Mouse (Mus musculus) embryo, embryonic 11.5 days (tissue): ENCODE measurements around the gene Arhgef39.
"Not testable (repeated sequence)": the region's sequence is repeated elsewhere in the genome, so short reads cannot be mapped to it uniquely, and the experiment has no call there.

Experiments
- DNase-seq: peaks from one replicate; pipeline ENCODE4 v3.0.0-alpha.2; 2012; ENCODE audit warnings: low read depth, low spot score

Gene Arhgef39

GRCm38 (mm10) chr4:43507938-43508665 lies 8.6 kb upstream of the Arhgef39 start:
- DNase-seq: no peak

- DNase-seq: no peak
Measured at GRCm38 (mm10) chr4:43506536-43507185, 7.2 kb upstream of the Arhgef39 start, which contains the start of gene Car9. Car9 (plus strand) TSS chr4:43506966.

GRCm38 (mm10) chr4:43506074-43506473 lies 6.6 kb upstream of the Arhgef39 start:
- no peak for DNase-seq

GRCm38 (mm10) chr4:43504269-43504668 lies 4.8 kb upstream of the Arhgef39 start:
- no peak for DNase-seq

- no peak for DNase-seq
Measured at GRCm38 (mm10) chr4:43503506-43503905, 4.0 kb upstream of the Arhgef39 start.

- no peak for DNase-seq
Measured at GRCm38 (mm10) chr4:43503041-43503440, 3.5 kb upstream of the Arhgef39 start.

GRCm38 (mm10) chr4:43498983-43499382 lies 512 bp downstream of the Arhgef39 start:
- DNase-seq: no peak

GRCm38 (mm10) chr4:43497946-43498345 lies 1.5 kb downstream of the Arhgef39 start:
- no peak for DNase-seq

GRCm38 (mm10) chr4:43497405-43497804 lies 2.1 kb downstream of the Arhgef39 start:
- no peak for DNase-seq

- no peak for DNase-seq
Measured at GRCm38 (mm10) chr4:43496587-43496986, 2.9 kb downstream of the Arhgef39 start.

GRCm38 (mm10) chr4:43493846-43494240 lies 5.7 kb downstream of the Arhgef39 start:
- DNase-seq: no peak

- DNase-seq: peak; percentile 94
Measured at GRCm38 (mm10) chr4:43493186-43493845, 6.2 kb downstream of the Arhgef39 start.

- DNase-seq: peak; percentile 90
Measured at GRCm38 (mm10) chr4:43492821-43493185, 6.7 kb downstream of the Arhgef39 start, which contains the start of gene Ccdc107. Ccdc107 (plus strand) TSS chr4:43492900.

GRCm38 (mm10) chr4:43492101-43492820 lies 7.2 kb downstream of the Arhgef39 start:
- no peak for DNase-seq

GRCm38 (mm10) chr4:43490801-43491200 lies 8.7 kb downstream of the Arhgef39 start:
- no peak for DNase-seq

- DNase-seq: no peak
Measured at GRCm38 (mm10) chr4:43489611-43490010, 9.9 kb downstream of the Arhgef39 start.

- not testable (repeated sequence) for DNase-seq
Measured at GRCm38 (mm10) chr4:43485666-43486065, 13.8 kb downstream of the Arhgef39 start.

- DNase-seq: no peak
Measured at GRCm38 (mm10) chr4:43483535-43484091, 15.9 kb downstream of the Arhgef39 start, which contains the start of gene Sit1. Sit1 (minus strand) TSS chr4:43483734.

- no peak for DNase-seq
Measured at GRCm38 (mm10) chr4:43482591-43482990, 16.9 kb downstream of the Arhgef39 start.

GRCm38 (mm10) chr4:43481894-43482456 lies 17.5 kb downstream of the Arhgef39 start:
- DNase-seq: no peak

- DNase-seq: no peak
Measured at GRCm38 (mm10) chr4:43480985-43481384, 18.5 kb downstream of the Arhgef39 start.
